Mouse (Mus musculus) intestine, postnatal 0 days (tissue): ENCODE measurements at regions not wholly inside any gene's neighbourhood (a gene's known extent, or its start where the extent isn't known, plus 50 kb on each side); places are given as distances from the start of the nearest gene placed in this dataset.

ENCODE experiments used
- ATAC-seq: fragments of 200-750 bp; cut with Nextera tagmentation; 2 replicates; pipeline ENCODE4 v1.8.0; 2017; ENCODE audit warnings: mild to moderate bottlenecking, moderate TSS enrichment, moderate library complexity
- H3K27ac ChIP-seq: fragments of 300-500 bp; sonication (generic); 2 replicates; pipeline ENCODE4 v1.5.1; 2014; ENCODE audit warnings: mild to moderate bottlenecking, low read depth, low read length, moderate library complexity
- H3K27me3 ChIP-seq: fragments of 300-500 bp; sonication (generic); replicated peaks from 2 replicates; pipeline ENCODE4 v1.6.1; 2014; ENCODE audit warnings: low read length, mixed read lengths; ENCODE audit not compliant: control insufficient read depth, insufficient read depth
- H3K36me3 ChIP-seq: fragments of 300-500 bp; sonication (generic); 2 replicates; pipeline ENCODE4 v1.6.1; 2014; ENCODE audit warnings: mild to moderate bottlenecking, moderate library complexity; ENCODE audit not compliant: control insufficient read depth, insufficient read depth
- H3K4me1 ChIP-seq: fragments of 300-500 bp; sonication (generic); replicated peaks from 2 replicates; pipeline ENCODE4 v1.6.1; 2014; ENCODE audit warnings: antibody characterized with exemption, low read length, mixed read lengths; ENCODE audit not compliant: control insufficient read depth, insufficient read depth
- H3K4me2 ChIP-seq: fragments of 300-500 bp; sonication (generic); replicated peaks from 2 replicates; pipeline ENCODE4 v1.6.1; 2014; ENCODE audit warnings: low read depth, mild to moderate bottlenecking, moderate library complexity
- H3K4me3 ChIP-seq: fragments of 300-500 bp; sonication (generic); 2 replicates; pipeline ENCODE4 v1.5.1; 2014; ENCODE audit warnings: low read depth, low read length
- H3K9ac ChIP-seq: fragments of 300-500 bp; sonication (generic); 2 replicates; pipeline ENCODE4 v1.6.1; 2014; ENCODE audit warnings: mild to moderate bottlenecking, low read depth, low read length
- H3K9me3 ChIP-seq: fragments of 300-500 bp; sonication (generic); 2 replicates; pipeline ENCODE4 v1.6.1; 2016; ENCODE audit warnings: mixed run types; ENCODE audit not compliant: control insufficient read depth
- CTCF ChIP-seq: sonication (generic); IDR thresholded peaks from 2 replicates; pipeline ENCODE4 v1.5.1; 2016; ENCODE audit warnings: low read depth, mild to moderate bottlenecking, control low read depth, antibody characterized with exemption, moderate library complexity
- WGBS: fragments of 180-500 bp; shearing (Covaris S2); extraction: QIAGEN DNeasy Blood & Tissue Kit; methylation state at CpG from one replicate; pipeline ENCODE4 v1.1.7; 2014; 5-methylcytosine and 5-hydroxymethylcytosine counted together

GRCm38 (mm10) chr3:34411915-34412306, 238.3 kb upstream of the Sox2 start:
- H3K9me3 ChIP-seq = no peaks in the 10 kb centered on the region
- H3K9ac ChIP-seq = no peak overlapping the region
- H3K36me3 ChIP-seq = no peaks in the 10 kb centered on the region
- H3K4me3 ChIP-seq = no peak overlapping the region
- no peak overlapping the region for H3K4me2 ChIP-seq
- no peaks in the 10 kb centered on the region for H3K4me1 ChIP-seq
- WGBS = 89% methylated on average over 3 of the region's 3 CpGs
- no peak overlapping the region for H3K27ac ChIP-seq
- no peaks in the 10 kb centered on the region for H3K27me3 ChIP-seq
- TF ChIP-seq CTCF = no peak
- ATAC-seq = no peak

- ATAC-seq = no peak
- no peak overlapping the region for H3K4me3 ChIP-seq
- H3K9ac ChIP-seq = no peak overlapping the region
- no peaks in the 10 kb centered on the region for H3K9me3 ChIP-seq
- H3K27me3 ChIP-seq = no peaks in the 10 kb centered on the region
- no peaks in the 10 kb centered on the region for H3K4me1 ChIP-seq
- H3K36me3 ChIP-seq = no peaks in the 10 kb centered on the region
- WGBS = 67% methylated on average over 10 of the region's 10 CpGs
- no peak overlapping the region for H3K27ac ChIP-seq
- H3K4me2 ChIP-seq = no peak overlapping the region
- TF ChIP-seq CTCF = no peak
Measured at GRCm38 (mm10) chr3:34411142-34411914, 238.9 kb upstream of the Sox2 start.

- Histone ChIP-seq H3K4me1 (no peaks in the 10 kb centered on the region), H3K27ac (no peak overlapping the region), H3K4me2 (no peak overlapping the region), H3K9me3 (no peaks in the 10 kb centered on the region), H3K27me3 (no peaks in the 10 kb centered on the region), H3K36me3 (no peaks in the 10 kb centered on the region), H3K4me3 (no peak overlapping the region), H3K9ac (no peak overlapping the region)
- WGBS = 69% methylated on average over 2 of the region's 2 CpGs
- ATAC-seq = no peak
- TF ChIP-seq CTCF = no peak
Measured at GRCm38 (mm10) chr3:34403586-34403985, 246.6 kb upstream of the Sox2 start.

- no peak overlapping the region for H3K9ac ChIP-seq
- H3K4me3 ChIP-seq = no peak overlapping the region
- no peaks in the 10 kb centered on the region for H3K36me3 ChIP-seq
- peak; percentile 33; the same call in 1 of the 2 replicates for TF ChIP-seq CTCF
- H3K9me3 ChIP-seq = 0 out of 2 replicates have a peak, but pooled peaks cover 2% of the 10 kb centered on the region
- H3K4me1 ChIP-seq = no peaks in the 10 kb centered on the region
- no peak overlapping the region for H3K4me2 ChIP-seq
- H3K27me3 ChIP-seq = no peaks in the 10 kb centered on the region
- H3K27ac ChIP-seq = no peak overlapping the region
- 84% methylated on average over 2 of the region's 2 CpGs for WGBS
- ATAC-seq = no peak
Measured at GRCm38 (mm10) chr3:34391275-34391674, 258.9 kb upstream of the Sox2 start.

GRCm38 (mm10) chr3:34384965-34385505, 265.2 kb upstream of the Sox2 start:
- Histone ChIP-seq H3K4me2 (no peak overlapping the region), H3K27me3 (no peaks in the 10 kb centered on the region), H3K4me3 (no peak overlapping the region), H3K27ac (no peak overlapping the region), H3K4me1 (no peaks in the 10 kb centered on the region), H3K9ac (no peak overlapping the region), H3K9me3 (no peaks in the 10 kb centered on the region), H3K36me3 (no peaks in the 10 kb centered on the region)
- no peak for ATAC-seq
- no peak for TF ChIP-seq CTCF
- 81% methylated on average over 12 of the region's 12 CpGs for WGBS

GRCm38 (mm10) chr3:34377913-34378312, 272.3 kb upstream of the Sox2 start:
- no peak overlapping the region for H3K4me2 ChIP-seq
- H3K27me3 ChIP-seq = no peaks in the 10 kb centered on the region
- TF ChIP-seq CTCF = no peak
- no peaks in the 10 kb centered on the region for H3K4me1 ChIP-seq
- no peaks in the 10 kb centered on the region for H3K9me3 ChIP-seq
- H3K27ac ChIP-seq = no peak overlapping the region
- no peak overlapping the region for H3K4me3 ChIP-seq
- no peaks in the 10 kb centered on the region for H3K36me3 ChIP-seq
- no peak overlapping the region for H3K9ac ChIP-seq
- WGBS = 70% methylated on average over 2 of the region's 2 CpGs
- no peak for ATAC-seq
